Mouse (Mus musculus) stomach, embryonic 16.5 days (tissue): ENCODE data around the gene Stambpl1. TPM values are rescaled to one million over a fixed set of nuclear protein-coding genes. Genes with fewer than 3 reads are reported as not detected.
"Not testable (repeated sequence)": the region's sequence is repeated elsewhere in the genome, so short reads cannot be mapped to it uniquely, and the experiment has no call there.

Source experiments
- ATAC-seq: fragments of 200-750 bp; cut with Nextera tagmentation; 2 replicates; pipeline ENCODE4 v1.8.0; 2017; ENCODE audit warnings: moderate number of reproducible peaks, moderate TSS enrichment; ENCODE audit not compliant: insufficient read depth, low FRiP score
- H3K27ac ChIP-seq: fragments of 300-500 bp; sonication (generic); 2 replicates; pipeline ENCODE4 v1.5.1; 2014; ENCODE audit warnings: low read length
- H3K27me3 ChIP-seq: fragments of 300-500 bp; sonication (generic); 2 replicates; pipeline ENCODE4 v1.6.1; 2014; ENCODE audit warnings: low read length, control low read depth, mixed read lengths; ENCODE audit not compliant: control insufficient read depth, insufficient read depth
- H3K36me3 ChIP-seq: fragments of 300-500 bp; sonication (generic); 2 replicates; pipeline ENCODE4 v1.6.1; 2014; ENCODE audit warnings: low read length; ENCODE audit not compliant: control insufficient read depth, insufficient read depth
- H3K4me1 ChIP-seq: fragments of 300-500 bp; sonication (generic); 2 replicates; pipeline ENCODE4 v1.6.1; 2014; ENCODE audit warnings: low read length, control low read depth, mixed read lengths; ENCODE audit not compliant: control insufficient read depth, insufficient read depth
- H3K4me2 ChIP-seq: fragments of 300-500 bp; sonication (generic); 2 replicates; pipeline ENCODE4 v1.6.1; 2014; ENCODE audit warnings: low read depth, low read length, mixed read lengths
- H3K4me3 ChIP-seq: fragments of 300-500 bp; sonication (generic); replicated peaks from 2 replicates; pipeline ENCODE4 v1.5.1; 2014; ENCODE audit warnings: mild to moderate bottlenecking, low read length
- H3K9ac ChIP-seq: fragments of 300-500 bp; sonication (generic); 2 replicates; pipeline ENCODE4 v1.6.1; 2014; ENCODE audit warnings: low read length
- H3K9me3 ChIP-seq: fragments of 300-500 bp; sonication (generic); replicated peaks from 2 replicates; pipeline ENCODE4 v1.6.1; 2016; ENCODE audit warnings: low read length, control low read depth; ENCODE audit not compliant: control insufficient read depth
- WGBS: fragments of 180-500 bp; shearing (Covaris S2); extraction: QIAGEN DNeasy Blood & Tissue Kit; methylation state at CpG from one replicate; pipeline ENCODE4 v1.1.7; 2014; 5-methylcytosine and 5-hydroxymethylcytosine counted together
- polyA plus RNA-seq: library from polyadenylated mRNA; unstranded; fragments of >200 nt; fragmentation: Nextera tagmentation; extraction: Ambion mirVana; gene quantifications from 2 replicates; pipeline ENCODE4 v1.2.1, GENCODE M21; 2015

Gene Stambpl1
- polyA plus RNA-seq, 1 experiment from 2014 or later, result 13.2 TPM

DNA sequence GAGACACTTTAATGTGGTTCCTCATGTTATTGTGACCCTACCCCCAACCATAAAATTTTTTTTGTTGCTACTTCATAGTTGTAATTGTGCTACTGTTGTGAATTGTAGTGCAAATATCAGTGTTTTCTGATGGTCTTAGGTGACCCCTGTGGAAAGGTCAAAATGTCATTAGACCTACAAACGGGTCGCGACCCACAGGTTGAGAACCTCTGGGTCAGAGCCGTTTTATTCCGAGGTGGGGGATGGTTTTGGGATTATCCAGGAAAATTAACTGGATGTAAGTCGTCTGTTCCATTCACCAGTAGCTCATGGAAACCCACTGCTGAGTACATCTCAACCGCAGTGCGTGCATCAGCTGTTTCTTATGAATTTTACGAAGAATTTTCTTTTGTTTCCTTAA lies 1.7 kb downstream of the Stambpl1 start:
- H3K9ac ChIP-seq, result peak overlapping the region; percentile 87; the same call in 1 of the 2 replicates

GRCm38 (mm10) chr19:34194132-34194745 lies 2.2 kb downstream of the Stambpl1 start:
- Histone ChIP-seq H3K4me3 (no peak overlapping the region), H3K4me1 (no peaks in the 10 kb centered on the region), H3K9ac (no peak overlapping the region), H3K27ac (no peak overlapping the region), H3K9me3 (no peaks in the 10 kb centered on the region), H3K4me2 (peak overlapping the region; percentile 94), H3K27me3 (no peaks in the 10 kb centered on the region), H3K36me3 (no peaks in the 10 kb centered on the region)
- 93% methylated on average over 6 of the region's 6 CpGs for WGBS
- no peak for ATAC-seq

More for the DNA sequence above, 1.7 kb downstream of the Stambpl1 start:
- WGBS, result 61% methylated on average over 9 of the region's 9 CpGs
- Histone ChIP-seq H3K4me3 (peak overlapping the region; percentile 82), H3K4me1 (no peaks in the 10 kb centered on the region), H3K36me3 (no peaks in the 10 kb centered on the region), H3K27me3 (no peaks in the 10 kb centered on the region), H3K27ac (no peak overlapping the region), H3K4me2 (peak overlapping the region; percentile 94), H3K9me3 (no peaks in the 10 kb centered on the region)
- ATAC-seq, result no peak

GRCm38 (mm10) chr19:34195031-34195430 lies 3.0 kb downstream of the Stambpl1 start:
- no peak for ATAC-seq
- no peak overlapping the region for H3K4me2 ChIP-seq

DNA sequence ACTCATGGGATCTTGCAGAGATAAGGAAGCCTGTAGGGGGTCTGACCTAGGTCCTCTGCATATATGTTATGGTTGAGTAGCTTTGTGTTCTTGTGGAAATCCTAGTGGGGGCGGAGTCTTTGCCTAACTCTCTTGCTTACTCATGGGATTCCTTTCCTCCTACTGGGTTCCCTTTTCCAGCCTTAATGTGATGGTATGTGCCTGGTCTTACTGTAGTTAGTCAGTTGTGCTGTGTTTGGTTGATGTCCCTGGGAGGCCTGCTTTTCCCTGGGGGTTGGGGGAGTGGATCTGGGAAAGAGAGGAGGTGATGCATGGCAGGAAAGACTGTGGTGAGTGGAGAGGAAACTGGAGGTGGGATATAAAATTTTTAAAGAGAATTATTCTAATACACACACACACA lies 6.0 kb downstream of the Stambpl1 start:
- H3K4me2 ChIP-seq, result no peak overlapping the region
- H3K4me3 ChIP-seq, result no peak overlapping the region
- no peak overlapping the region for H3K27ac ChIP-seq
- H3K9me3 ChIP-seq, result no peaks in the 10 kb centered on the region
- H3K36me3 ChIP-seq, result no peaks in the 10 kb centered on the region
- ATAC-seq, result no peak
- 100% methylated on average over 1 of the region's 1 CpGs for WGBS
- H3K27me3 ChIP-seq, result no peaks in the 10 kb centered on the region
- H3K4me1 ChIP-seq, result no peaks in the 10 kb centered on the region
- no peak overlapping the region for H3K9ac ChIP-seq

More at GRCm38 (mm10) chr19:34195031-34195430, 3.0 kb downstream of the Stambpl1 start:
- Histone ChIP-seq H3K27me3 (no peaks in the 10 kb centered on the region), H3K4me1 (no peaks in the 10 kb centered on the region), H3K36me3 (no peaks in the 10 kb centered on the region), H3K4me3 (no peak overlapping the region), H3K9me3 (no peaks in the 10 kb centered on the region), H3K27ac (no peak overlapping the region), H3K9ac (no peak overlapping the region)
- WGBS, result 35% methylated on average over 2 of the region's 2 CpGs

GRCm38 (mm10) chr19:34198901-34199300 lies 6.9 kb downstream of the Stambpl1 start:
- no peak overlapping the region for H3K4me2 ChIP-seq
- H3K36me3 ChIP-seq, result no peaks in the 10 kb centered on the region
- 75% methylated on average over 4 of the region's 4 CpGs for WGBS
- no peak overlapping the region for H3K4me3 ChIP-seq
- H3K9ac ChIP-seq, result no peak overlapping the region
- no peak for ATAC-seq
- H3K27me3 ChIP-seq, result no peaks in the 10 kb centered on the region
- H3K9me3 ChIP-seq, result no peaks in the 10 kb centered on the region
- no peak overlapping the region for H3K27ac ChIP-seq
- H3K4me1 ChIP-seq, result no peaks in the 10 kb centered on the region

DNA sequence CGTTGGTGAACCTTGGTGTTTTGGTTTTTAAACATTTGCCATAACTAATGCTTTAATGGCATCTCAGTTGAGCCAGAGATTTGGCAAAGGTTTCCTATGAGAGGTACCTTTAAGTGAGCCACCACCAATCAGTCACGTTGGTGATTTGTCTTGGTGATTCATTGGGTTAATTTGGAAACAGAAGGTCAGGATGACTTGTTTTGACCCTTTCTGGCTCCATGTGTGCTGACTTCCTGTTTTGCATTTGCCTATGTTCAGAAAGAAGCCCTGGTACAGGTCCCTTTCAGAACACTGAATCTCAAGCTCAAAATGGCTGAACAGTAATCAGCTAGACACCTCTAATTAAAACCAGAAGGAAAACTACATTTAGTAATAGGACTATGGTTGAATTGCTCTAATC lies 7.5 kb downstream of the Stambpl1 start:
- no peak overlapping the region for H3K27ac ChIP-seq
- no peaks in the 10 kb centered on the region for H3K27me3 ChIP-seq
- H3K36me3 ChIP-seq, result no peaks in the 10 kb centered on the region
- H3K4me3 ChIP-seq, result no peak overlapping the region
- WGBS, result 64% methylated on average over 2 of the region's 2 CpGs
- no peaks in the 10 kb centered on the region for H3K4me1 ChIP-seq
- H3K4me2 ChIP-seq, result no peak overlapping the region
- no peak overlapping the region for H3K9ac ChIP-seq
- ATAC-seq, result no peak
- H3K9me3 ChIP-seq, result no peaks in the 10 kb centered on the region

DNA sequence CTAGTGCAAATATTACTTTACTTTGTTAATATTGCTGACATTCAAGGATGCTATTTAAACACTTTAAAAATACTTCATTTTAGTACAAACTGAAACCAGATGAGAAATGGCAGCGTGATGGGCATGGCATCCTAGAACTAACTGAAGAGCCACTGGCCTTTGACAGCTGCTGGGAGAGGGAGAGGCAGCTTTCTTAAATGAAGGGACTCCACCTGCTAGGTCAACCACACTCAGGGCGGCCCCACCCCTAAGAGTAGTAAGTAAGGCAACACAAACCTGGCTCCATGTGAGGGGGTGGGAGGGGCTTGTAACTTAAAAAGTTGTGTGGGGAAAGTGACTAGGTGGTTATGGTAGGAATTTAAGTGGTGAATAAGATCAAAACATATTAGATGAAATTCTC lies 10.6 kb downstream of the Stambpl1 start:
- Histone ChIP-seq H3K27ac (no peak overlapping the region), H3K4me1 (no peaks in the 10 kb centered on the region), H3K27me3 (no peaks in the 10 kb centered on the region), H3K9me3 (no peaks in the 10 kb centered on the region), H3K4me3 (no peak overlapping the region), H3K36me3 (no peaks in the 10 kb centered on the region), H3K9ac (no peak overlapping the region), H3K4me2 (no peak overlapping the region)
- 76% methylated on average over 2 of the region's 2 CpGs for WGBS
- ATAC-seq, result no peak

GRCm38 (mm10) chr19:34206128-34206527 lies 14.1 kb downstream of the Stambpl1 start:
- H3K9me3 ChIP-seq, H3K4me1 ChIP-seq, H3K4me3 ChIP-seq, H3K27me3 ChIP-seq, H3K27ac ChIP-seq, H3K9ac ChIP-seq, H3K4me2 ChIP-seq, ATAC-seq, H3K36me3 ChIP-seq: not testable (repeated sequence)
- WGBS, result 76% methylated on average over 4 of the region's 4 CpGs

- Histone ChIP-seq H3K9me3 (no peaks in the 10 kb centered on the region), H3K4me1 (peaks cover 3% of the 10 kb centered on the region), H3K4me2 (no peak overlapping the region), H3K27ac (no peak overlapping the region), H3K36me3 (no peaks in the 10 kb centered on the region), H3K9ac (no peak overlapping the region), H3K4me3 (no peak overlapping the region), H3K27me3 (no peaks in the 10 kb centered on the region)
- WGBS, result 66% methylated on average over 8 of the region's 8 CpGs
- ATAC-seq, result no peak
These were observed 14.9 kb downstream of the Stambpl1 start for GRCm38 (mm10) chr19:34206760-34207440.
